Mouse (Mus musculus): ENCODE measurements around the gene Dach1.

Gene Dach1

DNA sequence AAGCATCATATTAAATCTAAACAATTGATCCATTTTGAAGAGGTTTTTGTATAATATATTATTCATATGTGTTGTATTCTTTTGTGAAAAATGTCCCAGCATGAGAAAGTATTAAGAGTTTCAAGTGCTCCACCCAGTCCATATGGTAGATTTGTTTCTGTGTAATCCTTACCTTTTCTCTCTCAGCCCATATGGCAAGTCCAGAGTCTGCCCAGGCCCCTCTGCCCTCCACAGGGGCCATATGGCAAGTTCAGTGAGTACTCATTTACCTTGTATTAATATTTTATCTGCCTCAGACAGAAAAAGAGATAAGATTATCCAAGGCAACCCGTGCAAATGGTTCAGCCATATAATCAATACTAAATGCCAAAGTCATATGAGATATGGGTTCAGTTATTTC, 314.2 kb downstream of the Dach1 start:
- no peak for DNase-seq (ENCODE audit: low read depth, low spot score)

GRCm38 (mm10) chr14:97850486-97850885, 319.1 kb downstream of the Dach1 start:
- DNase-seq (ENCODE audit: low read depth, low spot score): no peak

GRCm38 (mm10) chr14:97847641-97848040, 321.9 kb downstream of the Dach1 start:
- DNase-seq (ENCODE audit: low read depth, low spot score): no peak

- no peak for DNase-seq (ENCODE audit: low read depth, low spot score)
Observed at GRCm38 (mm10) chr14:97839275-97839674, 330.3 kb downstream of the Dach1 start.

GRCm38 (mm10) chr14:97829865-97830264, 339.7 kb downstream of the Dach1 start:
- no peak for DNase-seq (ENCODE audit: low read depth, low spot score)

GRCm38 (mm10) chr14:97814555-97815175, 354.9 kb downstream of the Dach1 start:
- no peak for DNase-seq (ENCODE audit: low read depth, low spot score)

DNA sequence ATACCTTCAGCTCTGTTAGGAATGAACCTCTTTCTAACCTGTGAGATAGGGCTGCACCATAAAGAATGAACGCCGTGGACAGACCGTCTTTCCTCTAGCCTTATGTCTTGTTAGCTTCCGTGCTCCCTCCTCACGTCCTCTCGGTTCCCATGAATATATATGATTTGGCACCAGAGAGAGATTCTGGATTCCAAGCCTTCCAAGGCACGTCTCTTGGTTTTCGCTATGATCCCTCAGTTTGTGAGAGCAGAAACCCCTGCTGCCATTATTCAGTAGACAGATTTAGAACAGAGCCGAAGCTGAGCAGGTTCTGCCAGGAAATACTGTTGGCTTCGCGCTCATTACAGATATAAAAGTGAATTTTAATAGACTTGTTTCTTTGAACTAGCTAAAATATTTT, 356.0 kb downstream of the Dach1 start:
- no peak for DNase-seq (ENCODE audit: low read depth, low spot score)

GRCm38 (mm10) chr14:97795385-97795952, 374.1 kb downstream of the Dach1 start:
- no peak for DNase-seq (ENCODE audit: low read depth, low spot score)

DNA sequence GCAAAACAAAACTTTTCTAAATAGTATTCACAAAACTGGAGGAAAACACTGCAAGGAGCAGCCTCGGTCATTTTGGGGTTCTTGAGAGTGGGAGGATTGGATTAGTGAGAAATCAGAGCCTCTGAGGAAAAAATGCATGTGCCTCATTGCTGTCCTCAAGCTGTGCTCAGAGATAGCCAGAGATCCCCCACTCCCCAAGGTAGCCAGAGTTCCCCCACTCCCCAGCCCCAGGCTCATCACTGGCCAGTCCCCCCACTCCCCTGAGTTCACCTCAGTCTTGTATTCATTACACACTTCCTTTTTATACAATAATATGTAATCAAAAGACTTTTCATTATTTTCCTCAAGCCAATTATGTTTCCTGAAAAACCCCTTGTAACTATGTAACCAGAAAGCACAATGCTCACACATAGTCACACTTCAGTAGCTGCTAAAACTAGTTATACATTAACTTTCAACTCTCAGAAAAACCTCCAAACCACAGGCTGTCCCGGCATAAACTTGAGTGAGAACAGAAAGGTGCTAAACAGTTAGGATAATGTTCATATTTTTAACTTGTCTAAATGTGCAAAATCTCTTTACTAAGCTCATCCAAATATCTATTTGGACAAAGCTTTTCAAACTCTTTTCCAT, 395.3 kb downstream of the Dach1 start:
- no peak for DNase-seq (ENCODE audit: low read depth, low spot score)

DNA sequence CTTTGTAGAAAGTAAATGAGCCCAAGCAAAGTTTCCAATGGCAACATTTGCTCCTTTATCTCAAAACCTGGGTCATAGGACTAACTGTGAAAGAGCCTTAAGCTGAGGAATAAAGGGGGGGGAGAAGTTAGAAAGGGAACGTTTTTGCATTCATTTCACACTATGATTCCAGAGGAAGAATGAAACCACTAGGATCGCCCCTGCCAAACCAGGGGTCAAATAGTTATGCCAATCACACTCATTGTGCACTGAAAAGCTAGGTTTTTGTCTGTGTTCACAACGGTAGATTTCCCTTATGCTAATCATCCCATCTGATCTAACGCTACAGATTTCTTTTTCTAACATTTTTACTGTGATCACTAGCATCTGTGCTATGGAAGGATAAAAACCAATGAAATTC, 415.2 kb downstream of the Dach1 start:
- no peak for DNase-seq (ENCODE audit: low read depth, low spot score)

DNA sequence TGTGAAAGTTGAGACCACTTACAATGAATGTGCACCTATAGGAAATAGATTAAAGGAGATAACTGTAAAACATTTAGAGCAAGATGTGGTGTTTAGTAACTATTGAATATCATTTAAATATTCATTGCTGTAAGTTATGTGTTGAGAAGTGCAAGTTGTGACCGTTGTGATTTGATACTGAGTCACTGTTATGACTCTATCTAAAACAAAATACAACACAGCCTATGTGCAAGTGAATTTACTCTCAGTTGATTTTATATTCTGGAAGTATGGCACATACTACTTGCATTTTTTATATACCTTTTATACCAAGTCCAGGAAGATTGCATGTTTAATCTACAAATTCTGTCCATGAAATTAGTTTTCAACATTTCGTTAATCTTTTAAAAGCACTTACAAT, 415.6 kb downstream of the Dach1 start:
- no peak for DNase-seq (ENCODE audit: low read depth, low spot score)

DNA sequence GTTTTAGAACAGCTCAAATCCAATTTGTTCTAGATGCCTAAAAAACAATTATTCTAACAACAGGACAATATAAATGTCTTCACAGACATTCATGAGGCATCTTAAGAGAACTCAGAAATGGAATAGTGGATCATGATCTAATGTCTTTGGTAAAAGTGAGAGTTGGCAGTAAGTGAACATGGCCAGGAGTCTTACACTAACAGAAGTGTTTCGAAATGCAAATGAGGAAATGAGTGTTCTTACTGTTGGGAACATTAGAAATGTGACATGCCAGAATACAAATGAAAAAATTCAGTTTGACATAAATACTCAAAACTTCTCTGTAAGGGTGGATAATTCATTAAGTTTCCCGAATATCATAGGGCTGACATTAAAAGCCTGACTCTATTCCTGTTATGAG, 426.3 kb downstream of the Dach1 start:
- no peak for DNase-seq (ENCODE audit: low read depth, low spot score)

GRCm38 (mm10) chr14:97742785-97743184, 426.8 kb downstream of the Dach1 start:
- DNase-seq (ENCODE audit: low read depth, low spot score): no peak
